Mouse (Mus musculus) mouse trophoblast stem cell (cell line): ENCODE measurements around the gene Trp53i13.

Source experiments
- in situ Hi-C, 2 experiments: fragments of 300-500 bp; cut with MseI, MboI; formaldehyde crosslinking; loops; 2 replicates in 1 of 2; 3 replicates in 1 of 2; pipeline ENCODE4 v1.15.1; 2025

The Trp53i13 gene

DNA sequence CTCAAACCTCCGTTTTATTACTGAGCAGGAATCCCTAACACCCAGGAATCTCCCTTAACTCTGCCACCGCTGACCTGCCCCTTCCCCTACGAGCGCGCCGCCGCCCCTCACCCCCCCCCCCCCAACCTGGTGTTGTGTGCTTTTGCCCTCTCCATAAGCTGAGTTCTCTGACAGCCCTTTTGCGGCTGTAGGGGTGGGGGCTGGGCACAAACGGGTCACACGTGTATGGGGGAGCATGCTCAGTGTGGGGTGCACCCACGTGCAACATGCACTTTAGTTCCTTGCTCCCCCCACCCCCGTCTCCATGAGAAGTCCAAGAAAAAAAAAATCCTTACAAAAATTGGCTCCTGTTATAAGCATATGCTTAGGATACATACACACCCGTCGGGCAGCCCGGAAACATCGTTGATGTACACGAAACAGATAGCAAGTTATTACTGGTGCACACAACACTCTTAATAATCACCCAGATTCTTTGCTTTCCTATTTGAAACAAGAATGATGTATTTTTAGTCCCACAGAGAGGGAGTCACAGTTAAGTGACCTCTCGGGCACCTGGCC lies 23.4 kb downstream of the Trp53i13 start:
- in situ Hi-C loops = no loop called here

DNA sequence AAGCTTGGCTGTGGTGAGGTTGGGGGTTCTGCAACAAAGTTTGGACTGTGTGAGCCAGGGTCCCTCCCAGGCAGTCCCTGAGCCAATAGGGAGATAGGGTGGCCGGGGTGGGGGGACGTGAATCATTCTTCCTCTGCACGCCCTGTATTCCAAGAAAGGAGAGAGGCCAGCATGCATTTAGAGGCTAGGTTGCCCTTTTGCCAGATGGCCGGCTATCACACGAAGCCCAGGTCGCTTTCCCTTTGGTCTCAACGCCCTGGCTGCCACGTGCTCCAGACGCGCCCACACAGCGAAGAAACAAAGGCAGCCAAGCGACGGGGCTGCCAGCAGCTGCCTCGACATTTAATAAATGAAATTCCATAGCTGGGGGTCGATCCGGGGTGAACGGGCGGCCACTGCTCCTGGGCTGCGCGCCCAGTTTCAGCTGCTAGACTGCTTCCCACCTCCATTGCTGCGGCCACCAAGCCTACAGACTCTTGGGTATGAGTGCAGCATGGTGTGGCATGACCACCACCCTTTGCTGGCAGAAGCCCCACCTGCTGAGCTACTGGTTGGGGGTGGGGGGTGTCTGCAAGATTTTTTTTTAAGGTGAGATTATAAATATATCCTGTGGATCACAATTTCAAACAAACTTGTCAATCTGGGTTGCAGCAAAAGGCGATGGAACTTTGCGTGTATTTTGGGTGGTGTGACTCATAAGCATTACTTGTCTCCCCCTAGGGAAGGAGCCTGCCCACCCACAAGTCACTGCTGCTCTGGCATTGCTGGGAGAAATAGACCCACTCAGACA lies 24.1 kb downstream of the Trp53i13 start:
- in situ Hi-C loops = no loop called here

DNA sequence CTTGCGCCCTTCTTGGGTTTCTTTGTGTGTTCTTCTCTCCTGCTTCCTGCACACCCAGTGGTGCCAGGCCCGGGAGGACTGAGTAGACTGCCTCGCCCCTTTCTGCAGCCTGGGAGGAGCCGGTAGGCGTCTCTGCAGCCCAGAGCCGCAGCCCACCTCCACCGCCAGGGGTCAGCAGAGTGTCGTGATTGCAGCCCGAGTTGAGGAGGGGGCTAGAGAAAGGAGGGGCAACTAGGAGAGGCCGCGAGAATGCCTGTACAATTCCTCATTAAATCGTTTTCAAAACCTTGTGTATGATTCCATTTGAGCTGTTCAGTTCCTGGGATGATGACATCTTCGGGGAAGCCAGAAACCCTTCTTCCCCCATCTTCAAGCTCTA lies 24.7 kb downstream of the Trp53i13 start:
- in situ Hi-C loops = no loop called here

DNA sequence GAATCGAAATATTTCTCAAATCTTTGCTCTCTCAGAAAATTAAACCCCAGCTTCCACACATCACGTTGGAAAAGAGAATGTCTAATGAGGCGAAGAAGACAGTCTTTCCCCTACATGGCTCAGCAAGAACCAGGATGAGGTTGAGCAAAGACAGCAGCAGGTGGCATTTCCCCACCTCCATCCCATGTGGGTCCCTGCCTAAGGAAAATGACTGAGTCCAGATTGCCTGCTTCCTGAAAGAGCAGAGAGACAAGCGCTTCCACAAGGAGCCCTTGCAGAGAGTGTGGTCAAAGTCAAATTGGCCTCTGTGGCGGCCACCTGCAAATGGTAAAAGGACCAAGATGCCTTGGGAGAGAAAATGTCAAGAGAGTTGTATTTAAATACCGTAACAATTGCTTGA lies 25.3 kb downstream of the Trp53i13 start:
- in situ Hi-C loops = no loop called here

GRCm38 (mm10) chr11:77489591-77490235 lies 26.1 kb downstream of the Trp53i13 start, which contains the start of gene Ankrd13b:
TSS of gene Ankrd13b (minus strand) at chr11:77489678.
- in situ Hi-C loops = no loop called here

DNA sequence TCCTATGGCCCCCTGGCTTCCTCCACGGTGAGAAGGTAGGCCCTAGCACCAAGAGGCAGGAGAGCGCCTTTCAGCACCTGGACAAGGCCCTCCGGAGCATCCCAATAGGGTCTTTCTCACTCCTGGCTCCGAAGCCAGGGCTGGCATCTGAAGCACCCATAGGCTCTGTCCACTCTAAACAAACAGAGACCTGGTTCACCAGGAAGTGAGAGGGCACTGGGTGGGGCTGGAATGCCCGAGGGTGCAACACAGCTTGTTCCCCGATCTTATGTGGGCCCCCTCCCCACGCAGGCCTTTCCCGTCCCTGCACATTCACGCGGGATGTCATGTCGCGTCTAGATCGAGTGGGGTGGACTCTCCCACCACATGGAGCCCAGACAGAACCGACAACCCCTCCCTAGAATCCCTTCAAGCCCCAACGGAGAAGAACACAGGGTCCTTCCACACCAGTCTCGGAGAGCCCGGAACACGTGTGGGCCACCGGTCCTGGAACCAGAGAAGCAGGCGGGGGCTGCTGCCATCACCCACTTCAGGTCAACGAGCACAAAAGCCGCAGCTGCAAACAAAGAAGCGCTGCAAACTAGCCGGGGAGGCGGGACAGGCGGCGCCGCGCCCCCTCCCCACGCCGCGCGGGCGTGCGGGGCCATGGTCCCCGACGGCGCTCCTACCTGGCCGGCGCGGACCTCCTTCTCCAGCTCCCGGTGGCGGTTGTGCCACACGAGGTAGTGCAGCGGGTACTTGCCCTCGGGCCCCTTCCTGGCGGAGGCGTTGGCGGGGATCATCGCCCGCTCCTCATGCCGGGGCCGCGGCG lies 26.8 kb downstream of the Trp53i13 start:
- in situ Hi-C loops = no loop called here

DNA sequence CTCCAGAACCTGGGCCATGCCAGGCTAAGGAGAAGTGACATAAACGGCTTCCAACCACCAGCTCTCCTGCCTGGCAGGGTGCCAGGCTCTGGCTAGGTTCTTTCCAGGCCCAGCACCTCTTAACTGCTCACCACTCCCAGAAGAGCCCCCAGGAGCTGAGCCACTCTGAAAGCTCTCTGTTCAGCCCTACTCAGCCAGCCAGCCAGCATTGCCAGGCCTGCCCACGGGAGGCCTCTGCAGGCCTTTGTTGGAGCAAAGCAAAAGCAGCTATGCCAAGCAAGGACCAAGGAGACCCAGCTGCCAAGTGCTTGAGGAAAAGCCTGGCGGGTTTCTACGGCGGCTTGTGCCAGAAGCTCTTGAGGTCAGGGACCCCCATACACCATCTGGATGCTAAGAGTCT lies 29.0 kb downstream of the Trp53i13 start:
- in situ Hi-C loops = no loop called here

GRCm38 (mm10) chr11:77485229-77485628 lies 30.6 kb downstream of the Trp53i13 start:
- in situ Hi-C loops = no loop called here

DNA sequence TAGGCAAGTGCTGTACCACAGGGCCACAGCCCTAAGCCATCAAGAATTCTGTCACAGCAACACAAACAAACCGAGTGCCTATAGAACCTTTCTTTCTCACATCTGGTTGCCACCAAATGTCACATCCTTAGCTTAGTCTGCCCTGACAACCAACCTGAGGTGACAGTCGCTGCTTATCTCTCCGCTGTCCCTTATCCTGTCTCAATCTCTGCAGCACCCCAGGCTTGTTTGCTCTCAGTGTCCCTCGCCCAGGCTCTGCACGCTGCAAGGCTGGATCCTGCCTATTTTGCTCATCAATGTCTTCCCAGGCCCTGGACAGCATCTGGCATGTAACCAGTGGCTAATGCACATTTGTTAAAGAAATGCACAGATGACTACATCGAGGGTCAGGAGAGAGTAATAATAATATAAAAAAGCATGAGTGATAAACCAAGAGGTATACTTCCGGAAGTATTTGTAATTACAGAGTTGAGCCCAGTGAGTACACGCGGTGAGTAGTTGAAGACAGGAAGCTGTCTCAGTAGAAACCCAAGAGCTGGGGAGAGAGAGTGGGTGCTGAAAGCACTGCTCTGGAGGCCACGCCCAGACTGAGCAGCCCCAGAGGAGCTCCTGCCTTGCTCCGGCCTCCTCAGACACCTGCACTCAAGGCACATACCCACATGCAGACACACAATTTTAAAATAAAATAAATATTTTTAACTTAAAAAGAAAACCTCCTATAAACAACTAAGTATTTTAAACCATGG lies 32.1 kb downstream of the Trp53i13 start:
- in situ Hi-C loops = no loop called here

DNA sequence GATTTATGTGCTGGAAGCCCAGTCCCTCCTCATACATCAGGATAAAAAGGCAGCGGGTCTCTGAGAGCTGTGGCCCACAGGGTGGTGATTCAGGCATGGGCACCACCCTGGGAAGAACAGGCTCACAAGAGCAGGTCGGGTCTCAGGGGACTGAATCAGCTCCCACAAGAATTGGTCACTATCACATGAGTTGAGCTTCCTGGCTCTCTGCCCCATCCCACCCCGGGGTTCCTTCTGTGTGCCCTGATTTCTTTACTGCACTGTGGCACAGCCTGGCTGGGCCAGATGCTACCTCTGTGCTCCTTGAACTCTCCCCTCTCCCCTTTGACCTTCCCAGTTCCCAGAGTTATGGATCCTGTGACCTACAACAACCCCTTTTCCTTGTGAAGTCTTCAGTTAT lies 32.7 kb downstream of the Trp53i13 start:
- in situ Hi-C loops = no loop called here

DNA sequence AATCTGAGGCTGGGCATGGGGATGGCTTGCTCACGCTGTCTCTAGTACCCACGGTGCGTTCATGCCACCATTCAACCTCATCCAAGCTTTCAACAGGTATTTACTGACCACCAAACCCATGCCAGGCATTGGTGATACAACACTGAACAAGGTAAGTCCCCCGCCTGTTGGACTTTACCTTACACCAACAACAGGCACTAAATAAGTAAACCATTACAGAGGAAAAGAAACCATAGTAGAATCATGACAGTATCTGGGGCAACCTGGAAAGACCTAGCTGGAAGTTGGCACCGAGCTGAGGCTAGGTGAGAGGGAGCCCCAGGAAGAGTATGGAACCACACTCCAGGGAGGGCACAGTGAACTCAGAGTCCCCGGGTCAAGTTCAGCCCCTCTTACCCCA lies 38.9 kb downstream of the Trp53i13 start:
- in situ Hi-C loops = no loop called here

GRCm38 (mm10) chr11:77476216-77476615 lies 39.6 kb downstream of the Trp53i13 start:
- in situ Hi-C loops = no loop called here

DNA sequence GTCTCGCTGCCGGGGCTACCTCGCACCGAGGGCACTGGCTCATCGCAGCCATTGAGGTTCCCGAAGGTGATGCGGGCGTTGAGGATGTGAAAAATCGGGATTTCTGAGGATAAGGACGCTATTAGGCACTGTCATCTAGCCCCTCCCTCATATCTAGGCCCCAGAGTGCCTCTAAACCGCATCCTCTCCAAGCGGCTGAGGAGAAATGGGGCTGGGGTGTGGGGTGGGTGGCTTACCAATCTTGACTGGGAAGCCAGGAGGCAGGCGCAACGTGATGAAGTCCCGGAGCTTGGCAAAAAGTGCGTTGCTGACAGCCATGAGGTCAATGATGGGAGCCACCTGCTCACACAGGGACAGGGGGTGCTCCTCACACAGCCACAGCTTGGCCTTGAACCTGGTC lies 43.0 kb downstream of the Trp53i13 start:
- in situ Hi-C loops = no loop called here

DNA sequence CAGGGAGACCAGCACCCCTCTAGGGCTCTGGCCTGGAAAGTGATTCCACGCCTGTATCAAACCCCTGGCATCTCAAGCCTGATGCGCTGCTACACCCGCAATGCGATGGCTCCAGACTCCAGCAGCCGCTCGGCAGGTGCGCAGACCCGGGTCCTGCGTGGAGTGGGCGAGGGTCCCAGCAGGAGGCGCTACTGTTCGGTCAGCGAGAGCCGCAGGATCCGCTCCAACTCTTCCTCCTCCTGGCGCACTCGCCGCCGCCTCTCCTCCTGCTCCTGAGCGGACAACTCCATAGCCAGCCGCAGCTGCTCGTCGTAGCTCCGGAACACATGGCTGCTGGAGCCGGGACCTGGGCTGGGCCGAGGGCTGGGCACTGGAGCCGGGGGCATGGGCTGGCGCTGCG lies 44.4 kb downstream of the Trp53i13 start:
- in situ Hi-C loops = no loop called here

DNA sequence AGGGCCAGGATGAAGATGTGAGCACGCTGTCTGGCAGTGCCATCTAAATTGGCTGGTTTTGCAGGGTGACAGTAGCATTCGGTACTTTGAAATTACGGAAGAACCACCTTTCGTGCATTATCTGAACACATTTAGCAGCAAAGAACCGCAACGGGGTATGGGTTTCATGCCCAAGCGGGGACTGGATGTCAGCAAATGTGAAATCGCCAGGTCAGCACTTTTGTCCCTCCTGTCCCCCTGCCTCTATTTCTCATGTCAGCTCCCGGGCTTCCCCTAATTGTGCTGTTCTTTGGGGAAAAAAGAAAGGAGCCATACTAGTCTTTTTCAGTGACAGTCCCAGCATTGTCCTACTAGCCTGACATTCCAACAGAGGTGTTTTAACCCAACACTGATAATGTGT lies 47.4 kb downstream of the Trp53i13 start:
- in situ Hi-C loops = no loop called here

DNA sequence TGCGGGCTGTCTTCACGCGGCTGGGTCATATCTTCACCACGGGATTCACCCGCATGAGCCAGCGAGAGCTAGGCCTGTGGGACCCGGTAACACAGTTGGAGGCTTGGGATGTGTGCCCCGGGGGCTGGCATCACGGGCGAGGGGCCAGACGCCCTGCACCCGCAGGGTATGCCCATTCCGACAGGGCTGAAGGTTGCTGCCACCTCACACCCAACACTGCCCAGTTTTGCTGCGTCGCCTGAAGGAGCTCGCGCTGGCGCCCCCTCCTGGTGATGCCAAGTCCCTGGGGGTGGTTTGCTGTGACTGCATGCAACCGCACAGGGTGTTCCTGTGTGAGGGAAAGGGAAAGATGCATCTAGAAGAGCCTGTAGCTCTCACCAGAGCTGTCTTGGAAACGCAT lies 48.0 kb downstream of the Trp53i13 start:
- in situ Hi-C loops = no loop called here

DNA sequence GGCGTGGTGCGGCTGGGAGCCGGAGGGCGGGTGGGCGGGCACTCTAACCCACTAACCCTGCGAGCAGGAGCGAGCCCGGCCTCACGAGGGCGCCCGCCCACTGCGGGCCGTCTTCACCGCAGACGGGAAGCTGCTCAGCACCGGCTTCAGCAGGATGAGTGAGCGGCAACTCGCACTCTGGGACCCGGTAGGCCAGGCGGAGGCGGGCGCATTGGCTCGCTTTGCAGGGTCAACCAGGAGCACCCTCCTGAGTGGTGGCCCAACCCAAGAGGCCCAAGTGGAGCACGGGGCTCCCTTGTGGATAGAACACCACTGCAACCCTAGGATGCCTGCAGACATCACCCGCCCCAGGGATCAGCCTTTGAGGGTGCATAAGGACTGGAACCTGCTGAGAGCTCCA lies 48.6 kb downstream of the Trp53i13 start:
- in situ Hi-C loops = no loop called here

GRCm38 (mm10) chr11:77466544-77466943 lies 49.2 kb downstream of the Trp53i13 start:
- in situ Hi-C loops = no loop called here

DNA sequence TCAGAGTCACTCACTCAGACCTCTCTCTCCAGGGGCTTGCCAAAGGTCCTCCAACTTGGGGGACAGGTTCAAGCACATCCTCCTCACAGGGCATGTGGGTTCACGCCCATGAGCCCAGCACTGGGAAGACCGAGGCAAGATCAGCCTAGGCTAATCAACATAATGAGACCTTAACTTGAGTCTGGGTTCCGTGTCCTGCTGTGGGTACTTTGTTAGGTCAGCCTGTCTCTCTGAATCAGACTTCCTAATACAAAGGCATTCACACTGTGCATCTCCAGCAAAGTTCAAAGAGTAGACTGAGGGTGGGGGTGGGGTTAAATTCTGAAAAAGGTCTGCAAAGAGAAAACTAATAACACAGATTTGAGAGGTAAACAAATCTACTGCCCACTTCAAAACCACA lies 50.7 kb downstream of the Trp53i13 start:
- in situ Hi-C loops = no loop called here

DNA sequence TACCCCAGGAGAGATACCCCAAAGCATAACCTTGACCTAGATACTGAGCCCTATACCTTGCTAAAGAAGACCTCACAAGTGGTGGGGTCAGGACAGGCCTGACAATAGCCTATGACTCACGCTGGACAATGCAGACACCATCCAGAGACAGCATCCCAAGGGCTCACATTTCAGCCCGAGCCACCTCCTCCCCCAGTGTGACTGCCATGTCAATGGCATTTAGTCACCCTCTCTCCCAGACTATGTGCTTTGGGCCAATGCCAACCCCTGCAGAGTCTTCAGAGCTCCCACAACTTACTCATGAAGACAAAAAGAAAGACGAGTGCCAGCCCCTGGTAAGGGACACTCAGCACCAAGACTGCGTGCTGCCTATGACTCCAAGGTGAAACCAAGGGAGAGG lies 51.1 kb downstream of the Trp53i13 start:
- in situ Hi-C loops = no loop called here

GRCm38 (mm10) chr11:77463786-77464185 lies 52.0 kb downstream of the Trp53i13 start:
- in situ Hi-C loops = no loop called here

DNA sequence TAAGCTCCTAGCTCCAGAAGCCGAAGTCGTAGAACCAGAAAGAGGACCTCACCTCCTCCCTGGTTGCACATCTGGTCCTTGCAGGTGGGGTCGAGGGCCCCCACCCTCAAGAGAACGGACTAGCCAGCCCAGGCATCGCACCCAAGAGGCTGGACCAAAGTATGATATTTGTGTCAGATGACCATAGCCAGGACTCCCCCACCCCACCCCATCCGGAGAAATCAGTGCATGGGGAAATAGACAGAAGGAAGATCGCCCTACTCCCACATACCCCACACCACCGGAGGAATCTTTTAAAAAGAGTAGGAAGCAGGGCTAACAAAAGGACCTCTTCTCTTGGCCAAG lies 52.7 kb downstream of the Trp53i13 start:
- in situ Hi-C loops = no loop called here
